Mouse (Mus musculus): ENCODE measurements at regions not wholly inside any gene's neighbourhood (a gene's known extent, or its start where the extent isn't known, plus 50 kb on each side); places are given as distances from the start of the nearest gene placed in this dataset.

DNA sequence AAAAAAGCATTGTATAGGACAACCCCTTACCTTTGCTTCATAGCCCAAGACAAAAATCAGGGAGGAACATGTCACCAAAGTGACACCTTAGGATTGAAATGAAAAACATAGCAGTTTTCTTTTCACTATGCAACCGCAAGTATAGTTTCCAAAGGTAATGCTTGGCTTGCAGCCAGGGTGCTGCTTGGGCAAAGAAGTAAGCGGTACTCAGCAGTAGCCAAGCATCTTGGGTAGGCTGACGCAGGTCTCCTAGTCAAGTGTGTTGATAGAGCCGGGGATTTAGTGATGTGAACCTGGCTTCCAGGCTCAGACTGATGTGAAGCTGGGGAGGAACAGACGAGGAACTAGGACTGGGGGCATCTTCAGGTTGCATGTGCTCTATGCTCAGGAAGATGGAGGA lies 138.3 kb upstream of the Cadm1 start:
- DNase-seq = no peak

DNA sequence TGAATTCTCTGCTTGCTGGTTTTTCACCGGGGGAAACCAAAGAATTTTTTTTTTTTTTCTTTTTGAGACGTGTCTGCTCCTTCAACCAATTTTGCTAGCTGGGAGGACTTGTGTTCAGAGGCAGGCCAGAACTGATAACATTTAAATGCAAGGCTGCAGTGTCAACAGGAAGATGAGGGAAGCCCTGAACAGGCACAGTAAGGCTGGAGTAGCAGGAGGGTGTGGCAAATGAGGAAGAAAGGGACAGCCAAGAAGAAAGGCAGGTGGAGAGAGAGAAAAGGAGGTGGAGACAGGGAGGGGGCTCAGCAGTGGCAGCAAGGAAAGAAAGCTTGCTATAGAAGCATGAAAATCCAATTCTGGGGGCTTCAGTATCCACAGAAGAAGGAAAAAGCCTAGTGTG lies 130.4 kb upstream of the Cadm1 start:
- DNase-seq = no peak

DNA sequence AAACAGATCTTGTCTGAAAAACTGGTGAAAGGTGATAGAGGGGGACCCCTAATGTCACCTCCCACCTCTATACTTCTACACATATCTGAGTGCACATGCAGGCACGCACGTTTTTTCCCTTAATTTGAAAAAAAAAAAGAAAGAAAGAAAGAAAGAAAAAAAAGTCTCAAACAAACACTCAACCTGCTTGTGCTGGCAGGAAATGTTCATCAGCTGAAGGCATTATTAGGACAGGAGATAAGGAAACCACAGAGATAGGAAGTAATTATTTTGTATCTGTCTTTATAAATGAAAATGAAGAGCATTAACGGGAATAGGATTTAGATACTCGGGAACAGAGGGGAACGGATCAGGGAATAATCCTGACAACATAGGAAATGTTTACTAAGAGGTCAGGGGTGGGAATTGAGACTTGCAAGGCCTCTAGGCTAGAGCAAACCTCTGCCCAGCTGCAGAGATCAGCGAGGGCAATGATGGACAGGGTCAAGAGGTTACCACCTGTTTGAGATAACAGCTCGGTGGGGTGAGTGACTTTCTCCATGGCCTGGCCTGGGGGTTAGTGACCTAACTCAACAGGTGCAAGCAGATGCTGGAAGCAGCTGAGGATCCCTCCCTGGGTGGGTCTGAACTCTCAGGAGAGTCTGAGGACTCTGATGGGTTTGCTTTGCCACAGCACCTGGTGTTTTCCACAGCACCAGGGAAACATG lies 129.7 kb upstream of the Cadm1 start:
- DNase-seq = no peak

DNA sequence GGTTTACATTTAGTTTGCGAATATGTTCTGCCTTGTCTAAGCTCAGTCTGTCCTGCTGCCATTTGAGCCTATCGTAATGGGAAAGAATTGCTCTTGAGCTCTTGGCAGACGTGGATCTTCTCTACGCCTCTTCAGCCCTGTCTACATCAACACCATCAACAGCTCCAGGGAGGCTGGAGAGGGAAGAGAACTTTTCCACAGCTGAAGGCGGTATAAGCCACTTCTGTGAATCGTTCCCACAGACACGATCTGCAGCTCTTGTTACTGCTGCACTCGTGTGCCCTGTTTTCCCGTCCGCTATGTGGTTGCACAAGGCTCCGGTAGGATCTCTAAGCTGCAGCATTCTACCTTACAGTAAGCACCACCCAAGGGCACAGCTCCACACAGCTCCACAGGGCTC lies 128.5 kb upstream of the Cadm1 start:
- no peak for DNase-seq

DNA sequence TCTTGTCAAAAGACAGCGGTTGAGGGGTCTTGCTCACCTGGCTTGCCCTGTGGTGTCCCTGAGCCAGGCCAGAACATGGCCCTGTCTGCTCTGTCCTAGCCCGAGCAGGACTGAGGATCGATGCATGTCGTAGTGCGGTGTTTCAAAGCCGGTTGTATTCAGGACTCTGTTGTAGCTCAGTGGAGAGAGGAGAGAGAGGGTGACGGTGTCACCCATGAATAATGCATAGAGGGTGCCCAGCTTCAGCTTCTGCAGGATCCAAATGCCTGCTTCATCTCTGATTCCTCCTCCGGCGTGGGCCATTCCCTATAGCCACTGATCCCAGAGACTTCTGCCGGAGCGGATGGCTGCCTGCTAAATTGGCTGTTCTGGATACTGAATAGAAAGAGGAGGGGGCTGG lies 126.7 kb upstream of the Cadm1 start:
- DNase-seq = no peak

DNA sequence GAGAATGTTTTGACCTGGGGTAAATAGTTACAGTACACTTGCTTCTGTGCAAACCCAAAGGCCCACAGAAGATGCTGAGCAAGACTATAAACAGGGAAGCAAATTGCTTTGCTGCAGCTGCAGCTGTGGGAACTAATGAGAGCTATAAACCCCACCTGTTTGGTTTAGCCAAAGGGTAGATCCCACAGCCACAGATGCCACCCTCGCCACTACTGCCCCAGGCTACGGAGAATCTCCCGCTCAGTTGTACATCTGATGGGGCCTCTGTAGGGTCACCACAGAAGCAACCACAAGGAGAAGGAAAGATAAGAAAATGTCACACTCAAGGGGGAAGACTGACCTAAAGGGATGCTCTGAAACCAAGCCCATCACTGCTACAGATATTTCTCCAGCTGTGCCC lies 125.2 kb upstream of the Cadm1 start:
- no peak for DNase-seq

DNA sequence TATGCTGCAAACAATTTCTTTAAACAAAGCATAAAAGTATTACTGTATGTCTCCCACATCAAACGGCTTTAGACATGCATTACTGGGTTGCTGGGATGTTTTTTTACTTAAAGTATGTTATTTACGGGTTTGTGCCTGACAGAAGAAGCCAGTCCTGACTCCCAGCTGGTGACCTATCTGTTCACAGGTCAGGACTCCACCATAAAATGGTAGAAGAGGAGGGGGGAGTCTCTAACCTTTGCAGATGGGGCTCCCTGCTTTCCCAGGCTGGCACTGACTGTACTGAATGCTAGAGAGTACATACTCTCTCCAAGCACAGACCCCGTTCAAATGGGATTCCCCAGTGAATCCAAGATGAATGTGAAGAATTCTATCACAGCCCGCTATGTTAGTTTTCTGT lies 124.4 kb upstream of the Cadm1 start:
- DNase-seq = no peak

DNA sequence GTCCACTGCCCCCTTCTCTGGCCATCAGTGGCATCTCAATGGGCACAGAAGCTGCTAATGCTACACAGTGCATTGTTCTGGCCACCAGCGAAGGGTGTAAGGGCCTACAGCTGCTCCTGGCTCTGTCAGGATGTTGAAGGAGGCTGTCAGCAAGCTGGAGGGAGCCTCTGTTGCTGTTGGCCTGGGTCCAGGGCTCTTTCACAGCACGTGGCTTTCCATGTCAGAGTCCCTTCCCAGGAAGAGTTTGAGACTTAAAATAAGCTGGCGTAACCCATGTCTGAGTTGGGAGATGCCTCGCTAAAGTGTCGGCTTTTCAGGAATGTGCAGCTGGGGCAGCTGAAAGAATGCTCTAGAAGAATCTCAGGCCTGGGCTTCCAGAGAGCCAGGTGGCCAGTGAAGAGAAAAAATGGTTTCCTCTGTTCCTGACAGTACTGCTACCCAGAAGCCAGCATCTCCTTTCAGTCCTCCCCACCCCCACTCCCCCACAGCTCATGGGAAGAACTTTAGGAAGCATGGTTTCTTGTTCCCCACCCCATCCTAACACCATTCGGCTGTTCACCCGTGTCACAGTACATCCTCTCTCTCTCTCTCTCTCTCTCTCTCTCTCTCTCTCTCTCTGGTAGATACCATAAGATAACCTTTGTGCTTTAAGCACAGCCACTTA lies 122.8 kb upstream of the Cadm1 start:
- peak; percentile 64 for DNase-seq

DNA sequence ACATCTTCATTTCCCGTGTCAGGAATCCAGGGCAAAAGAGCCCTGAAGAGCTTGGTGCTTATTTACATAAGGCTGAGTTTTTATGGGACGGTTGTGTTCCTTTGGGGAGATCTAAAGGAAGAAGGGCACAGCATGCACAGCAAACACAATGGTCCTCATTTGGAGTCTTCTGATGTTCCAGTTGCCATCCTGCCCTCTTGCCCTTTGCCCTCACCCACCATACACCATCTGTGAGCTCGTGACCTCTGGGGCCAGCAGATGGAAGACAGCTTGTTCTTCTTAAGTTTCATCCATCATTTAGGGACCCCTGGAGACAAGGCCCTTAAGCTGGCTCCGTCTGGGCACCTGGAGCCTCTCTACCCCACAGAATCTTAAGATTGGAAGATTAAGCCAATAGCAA lies 121.9 kb upstream of the Cadm1 start:
- DNase-seq = no peak

DNA sequence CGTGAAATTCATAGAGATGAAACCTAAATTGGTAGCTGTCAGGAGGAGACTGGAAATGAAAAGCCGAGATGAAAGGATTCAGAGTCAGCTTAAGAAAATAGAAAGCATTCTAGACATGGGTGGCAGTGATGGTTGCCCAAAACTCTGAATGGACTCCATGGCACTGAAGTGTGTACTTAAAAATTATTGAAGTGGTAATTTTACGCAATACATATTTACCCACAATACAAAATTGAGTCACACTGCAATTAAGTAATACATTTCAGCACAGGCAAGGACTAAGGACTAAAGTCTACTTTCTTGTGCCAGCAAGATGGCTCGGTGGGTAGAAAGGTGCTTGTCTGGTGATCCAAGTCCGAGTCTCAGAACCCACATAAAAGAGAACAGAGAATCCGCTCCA lies 120.4 kb upstream of the Cadm1 start:
- DNase-seq = no peak

DNA sequence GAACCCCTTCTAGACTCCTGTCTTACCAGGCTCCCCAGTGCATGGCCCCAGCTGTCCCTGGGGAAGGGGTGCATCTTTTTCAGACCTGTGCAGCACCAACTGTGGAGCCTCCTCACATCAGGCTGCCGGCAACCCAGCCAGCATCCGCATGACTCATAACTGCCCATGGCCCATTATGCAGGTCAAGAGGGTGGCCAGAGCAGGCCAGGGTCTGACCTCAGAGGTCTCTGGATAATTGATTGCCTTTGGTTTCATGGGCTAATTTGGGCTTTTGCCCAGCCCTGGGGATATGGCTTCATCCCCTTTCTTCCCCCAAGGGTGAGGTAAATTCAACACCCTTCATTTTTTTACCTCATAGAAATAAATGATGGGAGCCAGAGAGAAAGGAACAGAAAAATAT lies 117.2 kb upstream of the Cadm1 start:
- no peak for DNase-seq

DNA sequence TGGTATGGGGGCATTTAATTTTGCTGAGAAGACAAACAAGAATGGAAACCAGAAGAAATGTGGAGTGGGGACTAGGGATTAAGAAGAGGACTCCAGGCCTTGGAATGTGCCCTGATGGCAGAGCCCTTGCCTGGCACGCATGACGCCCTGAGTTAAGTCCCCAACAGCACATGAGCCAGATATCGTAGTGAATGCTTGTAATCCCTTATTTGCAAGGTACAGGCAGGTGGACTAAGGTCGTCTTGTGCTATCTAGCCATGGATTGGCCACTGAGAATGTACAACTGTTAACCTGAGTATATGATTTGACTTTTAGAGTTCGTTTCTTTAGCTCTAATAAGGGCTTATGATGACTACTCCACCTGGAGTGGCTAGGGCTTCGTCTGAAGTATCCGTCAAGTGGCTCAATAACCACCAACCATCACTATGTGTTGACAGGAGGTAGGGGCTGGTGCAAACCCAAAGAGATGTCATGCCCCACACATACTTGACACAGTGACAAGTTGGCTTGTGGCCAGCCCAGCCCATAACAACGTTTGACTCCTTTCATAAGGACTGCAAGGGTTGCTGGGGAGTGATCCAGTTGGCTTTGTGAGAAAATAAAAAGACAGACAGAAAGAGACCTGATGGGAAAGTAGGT lies 115.5 kb upstream of the Cadm1 start:
- no peak for DNase-seq

DNA sequence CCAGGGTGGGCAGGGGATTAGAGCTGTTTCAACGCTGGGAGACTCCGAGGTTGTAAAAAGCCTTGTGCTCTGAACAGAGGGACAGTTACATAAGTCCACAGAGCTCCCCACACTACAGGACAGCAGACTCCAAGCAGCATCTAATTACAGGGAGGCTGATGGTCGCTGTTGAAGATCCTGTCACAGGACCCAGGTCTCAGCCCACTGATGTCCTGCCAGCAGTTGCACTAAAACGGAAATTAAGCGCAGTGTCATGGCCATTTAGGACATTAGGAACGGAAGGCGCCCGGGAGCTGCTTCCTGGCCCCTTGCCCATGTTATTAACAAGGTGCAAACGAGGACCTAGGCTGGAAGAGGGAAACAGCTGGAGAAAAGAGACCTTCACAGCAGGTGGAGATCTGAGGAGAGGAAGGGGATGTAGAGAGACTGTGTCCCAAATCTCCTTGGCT lies 107.8 kb upstream of the Cadm1 start:
- peak; percentile 75 for DNase-seq

DNA sequence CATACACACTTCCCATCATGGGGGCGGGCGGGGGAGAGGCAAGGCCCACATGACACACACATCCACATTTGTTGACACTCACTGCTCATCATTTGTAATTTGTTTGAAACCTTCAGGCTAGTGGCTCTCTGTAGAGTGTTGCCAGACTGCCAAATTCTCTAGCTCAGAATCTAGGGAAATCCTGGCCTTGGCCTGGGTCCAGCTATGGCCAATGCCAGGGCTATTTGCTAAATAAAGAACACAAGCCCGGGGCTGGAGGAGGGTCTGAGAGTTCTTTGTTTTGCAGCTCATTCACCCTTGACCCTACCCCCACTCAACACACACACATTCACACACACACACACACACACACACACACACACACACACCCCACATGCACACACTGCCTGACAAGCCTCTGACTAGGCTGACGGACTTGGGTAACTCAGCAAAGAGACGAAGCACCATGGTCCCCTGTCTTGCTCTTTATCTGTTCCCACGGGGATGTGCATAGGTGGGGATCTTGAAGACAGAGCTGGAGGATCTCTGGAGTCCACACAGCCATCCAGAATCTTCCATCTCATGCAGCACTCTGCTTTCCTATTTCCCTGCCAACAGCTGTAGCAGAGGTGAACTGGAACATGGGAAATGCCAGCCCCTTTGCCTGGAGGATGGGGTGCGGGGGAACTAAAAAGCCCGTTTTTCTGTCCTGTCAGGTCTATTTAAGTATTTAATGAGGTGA lies 107.1 kb upstream of the Cadm1 start:
- peak; percentile 92 for DNase-seq

DNA sequence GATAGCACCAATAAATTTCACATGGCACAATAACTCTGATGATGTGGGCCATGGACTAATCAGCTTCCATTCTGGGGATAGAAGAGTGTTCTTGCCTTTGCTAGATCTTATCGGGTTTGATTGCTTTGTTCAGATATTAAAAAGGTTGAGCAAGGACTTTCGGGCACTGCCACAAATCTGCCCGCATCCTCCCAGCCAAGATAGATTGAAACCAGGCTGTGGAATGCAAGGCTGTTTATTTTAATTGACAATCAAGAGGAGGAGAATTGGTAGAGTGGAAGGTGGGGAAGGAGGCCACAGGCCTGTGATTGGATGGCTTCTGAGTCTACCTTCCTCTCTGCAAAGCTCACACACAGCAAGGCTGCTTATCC lies 106.5 kb upstream of the Cadm1 start:
- DNase-seq = no peak

DNA sequence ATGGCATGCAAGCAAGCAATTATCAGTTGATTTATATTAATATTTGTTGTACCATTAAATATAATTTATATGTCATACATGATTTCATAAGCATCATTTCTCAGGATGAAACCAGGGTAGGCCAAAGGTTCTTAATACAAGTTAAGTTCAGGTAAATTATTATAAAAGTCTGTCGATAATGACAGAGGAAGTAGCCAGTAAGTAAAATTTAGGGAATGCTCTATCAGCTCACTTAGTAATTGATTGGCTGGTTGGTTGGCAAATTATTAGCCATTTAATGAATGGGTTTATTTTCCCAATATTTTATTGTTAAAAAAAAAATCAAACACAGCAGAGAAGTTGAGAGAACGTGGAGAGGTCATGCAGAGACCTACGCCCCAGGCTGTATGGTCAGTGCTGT lies 105.8 kb upstream of the Cadm1 start:
- no peak for DNase-seq

DNA sequence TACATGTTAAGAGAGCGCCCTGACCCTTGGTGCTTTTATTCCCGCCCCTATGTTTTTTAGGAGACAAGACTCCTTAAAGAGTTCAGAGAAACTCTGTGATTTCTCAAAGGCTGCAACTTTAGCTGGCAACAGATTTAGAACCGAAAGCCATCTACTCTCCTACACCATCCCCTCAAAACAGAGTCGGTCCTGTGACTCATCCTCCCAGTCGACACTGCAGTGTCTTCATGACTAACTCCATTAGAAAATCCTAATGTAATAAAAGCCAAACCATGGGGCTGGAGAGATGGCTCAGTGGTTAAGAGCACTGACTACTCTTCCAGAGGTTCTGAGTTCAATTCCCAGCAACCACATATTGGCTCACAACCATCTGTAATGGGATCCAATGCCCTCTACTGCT lies 103.3 kb upstream of the Cadm1 start:
- no peak for DNase-seq

DNA sequence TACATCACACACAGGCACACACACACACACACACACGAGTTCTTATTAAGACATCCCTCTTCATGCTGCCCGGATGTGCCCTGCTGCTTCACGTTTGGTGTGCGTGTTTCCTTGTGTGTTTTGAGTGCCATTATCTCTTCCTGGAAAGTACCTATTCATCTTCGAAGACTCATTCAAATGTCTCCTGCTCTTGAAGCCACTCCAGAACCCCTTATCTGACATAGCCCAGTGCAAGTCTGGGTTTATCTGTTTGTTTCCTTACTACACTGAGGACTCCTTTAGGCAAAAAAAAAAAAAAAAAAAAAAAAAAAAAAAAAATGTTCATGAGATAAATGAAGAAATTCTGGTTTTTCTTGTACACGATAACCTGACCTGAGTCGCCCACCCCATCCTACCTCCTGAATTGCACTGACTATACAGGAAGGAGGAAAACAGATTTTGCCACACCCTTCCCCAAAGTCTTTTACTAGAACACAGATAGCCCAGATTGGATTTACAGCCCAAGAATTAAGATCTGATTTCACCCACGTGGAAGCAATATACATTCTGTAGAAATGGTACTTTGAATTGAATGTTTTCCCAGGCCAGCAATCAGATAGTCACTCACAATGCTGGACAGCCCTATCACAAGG lies 101.1 kb upstream of the Cadm1 start:
- no peak for DNase-seq

DNA sequence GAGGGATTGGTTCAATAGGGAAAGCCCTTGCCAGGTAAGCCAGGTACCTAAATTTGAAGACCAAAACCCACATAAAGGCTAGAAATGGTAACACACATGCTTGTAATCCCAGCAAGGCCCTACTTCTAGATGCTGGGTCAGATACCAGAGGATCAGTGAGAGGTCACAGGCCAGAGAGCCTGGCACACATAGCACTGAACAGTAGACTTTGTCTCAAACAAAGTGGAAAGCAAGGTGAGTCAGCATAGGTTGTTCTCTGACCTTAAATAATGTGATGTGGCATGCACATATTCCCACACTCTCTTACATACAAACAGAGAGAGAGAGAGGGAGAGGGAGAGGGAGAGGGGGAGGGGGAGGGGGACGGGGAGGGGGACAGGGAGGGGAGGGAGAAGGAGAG lies 100.3 kb upstream of the Cadm1 start:
- DNase-seq = no peak

DNA sequence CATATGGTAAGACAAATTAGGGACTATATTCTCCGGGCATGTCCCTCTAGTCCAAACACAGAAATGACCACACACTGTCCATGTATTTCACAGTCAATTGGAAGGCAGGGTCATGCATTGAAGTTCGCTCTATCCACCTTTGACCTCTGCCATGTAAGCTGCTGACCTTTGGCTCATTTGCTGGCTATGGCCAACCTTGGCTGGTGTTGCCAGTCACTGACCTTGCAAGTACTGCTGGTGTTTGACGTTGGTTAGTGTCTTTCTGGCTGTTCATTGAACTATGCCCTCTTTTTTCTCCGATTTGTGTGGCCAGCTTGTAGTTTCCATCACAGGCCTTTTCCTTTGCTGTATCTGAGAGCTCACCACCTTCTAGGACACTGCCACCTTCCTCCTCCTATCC lies 97.3 kb upstream of the Cadm1 start:
- DNase-seq = peak; percentile 24

DNA sequence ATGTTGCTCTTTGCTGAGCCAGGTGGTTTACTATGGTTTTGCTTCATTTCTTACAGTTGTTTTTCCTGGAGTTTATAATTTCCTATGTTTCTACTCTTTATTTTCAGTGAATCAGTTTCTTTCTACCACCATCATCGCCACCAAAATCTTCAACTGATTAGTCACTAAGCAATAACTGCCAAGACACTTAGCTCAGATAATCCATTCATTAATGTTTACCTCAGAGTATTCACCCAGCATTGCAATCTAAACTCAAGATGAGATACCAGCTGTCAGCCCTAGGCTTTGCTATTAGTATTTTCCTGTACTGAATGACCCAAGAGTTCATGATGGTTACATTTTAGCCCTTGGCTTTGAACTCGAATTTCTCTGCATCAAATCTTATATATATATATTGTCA lies 96.8 kb upstream of the Cadm1 start:
- DNase-seq = no peak

DNA sequence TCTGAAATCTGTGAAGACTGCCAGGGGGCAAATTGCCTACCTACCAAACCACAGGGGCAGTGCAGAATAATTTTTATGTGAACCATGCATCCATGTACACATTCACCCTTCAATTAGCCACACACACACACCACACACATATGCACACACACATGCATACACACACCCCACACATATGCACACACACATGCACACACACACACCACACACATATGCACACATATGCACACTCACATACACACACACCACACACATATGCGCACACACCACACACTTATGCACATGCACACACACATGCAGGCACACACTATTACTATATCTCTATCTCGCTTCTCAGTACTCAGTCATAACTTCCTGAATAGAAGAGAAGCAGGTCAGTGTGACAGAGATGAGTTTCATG lies 95.9 kb upstream of the Cadm1 start:
- DNase-seq = no peak

DNA sequence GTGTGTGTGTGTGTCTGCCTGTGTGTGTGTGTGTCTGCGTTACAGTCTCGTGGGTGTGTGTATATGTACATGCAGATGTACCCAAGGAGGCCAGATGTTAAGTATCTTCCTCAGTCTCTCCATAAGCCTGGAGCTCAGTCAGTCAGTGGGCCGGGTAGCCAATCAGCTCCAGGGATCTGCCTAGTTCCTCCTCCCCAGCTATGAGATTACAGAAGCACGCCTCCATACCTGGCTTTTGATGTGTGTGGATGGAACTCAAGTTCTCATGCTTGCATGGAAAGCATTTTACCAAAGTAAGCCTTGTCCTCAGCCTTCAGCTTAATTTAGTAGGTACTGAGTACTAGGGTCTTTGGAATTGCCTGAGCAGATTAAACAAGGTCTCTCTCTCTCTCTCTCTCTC lies 91.0 kb upstream of the Cadm1 start:
- no peak for DNase-seq

Data from adrenal gland, postnatal 14 days (tissue).